Mouse (Mus musculus): ENCODE measurements around the gene Rgs19.

DNA sequence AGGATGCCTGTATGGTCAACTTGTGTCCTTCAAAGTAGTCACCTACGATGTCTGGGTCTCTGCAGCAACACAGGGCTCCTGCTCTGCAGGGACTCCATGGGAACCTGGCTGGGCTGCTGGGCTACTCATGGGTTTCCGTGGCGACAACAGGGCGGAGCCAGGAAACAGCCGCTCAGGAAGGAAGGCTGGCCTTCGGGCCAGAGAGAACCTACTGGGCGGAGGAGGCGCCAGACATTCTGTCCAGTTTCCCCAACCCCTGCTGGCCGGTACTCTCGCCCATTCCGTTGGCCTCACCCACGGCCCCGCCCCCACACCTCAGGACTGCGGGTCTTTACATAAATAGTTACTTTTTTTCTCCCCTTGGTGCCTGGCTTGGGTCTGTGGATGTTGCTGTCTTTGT lies 18.3 kb downstream of the Rgs19 start:
- no peak for TF ChIP-seq POLR2A (IDR thresholded peaks at IDR 0.05; ENCODE audit: extremely low read depth, insufficient read depth, low read length)
- no peak for TF ChIP-seq CTCF (IDR thresholded peaks at IDR 0.05; ENCODE audit: extremely low read depth, insufficient read depth, low read length)

All from cortical plate, adult 2 months (tissue).